Mouse (Mus musculus) gastrocnemius, adult 2 months (tissue): ENCODE measurements around the gene Bax. TPM values are rescaled to one million over a fixed set of nuclear protein-coding genes. Genes with fewer than 3 reads are reported as not detected.

Experiments used
- DNase-seq: peaks from one replicate; pipeline ENCODE4 v3.0.0; 2022
- H3K27ac ChIP-seq: fragments of 200-600 bp; 2 replicates; pipeline ENCODE4 v1.8.1; 2022; ENCODE audit warnings: mild to moderate bottlenecking
- H3K4me3 ChIP-seq: fragments of 200-600 bp; 2 replicates; pipeline ENCODE4 v1.8.1; 2022; ENCODE audit warnings: mild to moderate bottlenecking, moderate library complexity
- CTCF ChIP-seq: fragments of 200-600 bp; IDR thresholded peaks from 2 replicates; pipeline ENCODE4 v1.8.1; 2022; ENCODE audit warnings: antibody characterized with exemption, mild to moderate bottlenecking, moderate library complexity
- intact Hi-C: fragments of 180-260 bp; cut with DNase I; formaldehyde crosslinking; loops from one replicate; pipeline ENCODE4 v1.15.1; 2025
- microRNA-seq: library from miRNA; unstranded; fragments of <30 nt; microRNA quantifications from one replicate; pipeline ENCODE4 v1.2.0, GENCODE M21; 2021
- total RNA-seq, 2 experiments: library from RNA; stranded (reverse); gene quantifications; 2 replicates each; pipeline ENCODE4 v1.2.3; 2021

Bax gene
- total RNA-seq, 2 experiments from 2014 or later, result 17.6 to 18.4 TPM

DNA sequence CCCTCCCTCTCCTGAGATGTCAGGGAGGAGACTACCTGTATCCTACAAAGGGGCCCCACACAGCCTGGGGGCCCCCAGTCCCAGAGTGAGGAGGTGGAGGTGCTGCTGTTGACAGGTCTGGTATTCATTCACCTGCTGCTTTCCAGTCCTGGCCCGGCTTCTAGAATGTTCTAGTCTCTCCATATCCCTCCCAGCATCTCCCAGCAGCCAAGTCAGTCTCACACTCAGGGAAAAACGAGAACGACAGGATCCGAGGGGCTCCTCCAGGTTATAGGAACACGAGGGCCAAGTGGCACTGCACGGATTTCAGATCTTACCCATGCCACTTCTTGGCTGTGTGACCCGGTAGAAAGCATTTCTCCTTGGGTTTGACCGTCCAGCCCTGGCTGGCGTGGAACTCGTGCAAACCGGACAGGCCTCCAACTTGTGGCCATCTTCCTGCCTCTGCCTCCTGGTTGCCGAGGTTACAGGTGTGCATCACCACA lies 51.9 kb downstream of the Bax start:
- no peak overlapping the region for H3K4me3 ChIP-seq
- TF ChIP-seq CTCF, result no peak
- intact Hi-C loops, result no loop called here
- DNase-seq, result no peak
- no peak overlapping the region for H3K27ac ChIP-seq

DNA sequence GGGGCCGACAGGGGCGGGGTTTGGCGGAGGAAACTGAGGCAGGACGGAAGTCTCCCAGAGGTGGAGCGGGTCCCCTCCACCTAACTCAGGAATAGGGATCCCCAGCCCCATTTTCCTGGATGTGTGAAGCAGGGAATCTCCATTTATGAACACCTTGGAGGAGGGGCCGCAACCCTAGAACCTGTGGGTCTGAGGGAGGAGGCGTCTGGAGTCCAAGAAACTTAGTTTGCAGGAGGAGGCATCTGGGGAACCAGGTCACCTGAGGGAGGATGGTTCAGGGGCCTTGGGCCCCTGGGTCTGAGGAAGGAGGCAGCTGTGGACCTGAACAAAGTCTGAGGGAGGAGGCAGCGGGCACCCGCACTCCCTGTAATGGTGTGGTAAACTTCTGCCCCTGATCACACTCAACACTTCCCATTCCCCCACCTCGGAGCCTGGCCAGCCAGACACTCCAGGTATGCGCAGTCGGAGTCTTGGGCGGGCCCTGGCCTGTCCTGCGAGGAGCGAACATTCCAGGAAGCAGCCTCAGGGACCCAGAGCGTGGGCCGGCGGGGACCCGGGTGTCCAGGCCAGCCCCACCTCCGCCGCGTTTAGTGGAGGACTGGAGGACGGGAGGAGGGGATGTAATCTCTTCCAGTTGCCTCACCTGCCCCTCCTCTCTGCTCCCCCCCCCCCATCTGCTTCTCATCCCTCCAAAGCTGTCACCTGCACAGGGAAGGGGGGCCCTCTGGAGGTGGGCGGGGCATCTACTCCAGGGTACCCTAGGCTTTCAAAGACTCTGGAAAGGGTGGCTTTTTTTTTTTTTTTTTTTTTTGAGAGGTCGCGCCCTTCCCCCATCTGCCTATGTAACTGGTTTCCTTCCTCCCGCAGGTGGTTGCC lies 52.6 kb downstream of the Bax start:
- intact Hi-C loops, result no loop called here
- no peak for DNase-seq
- peak overlapping the region; percentile 98 for H3K27ac ChIP-seq
- TF ChIP-seq CTCF, result no peak
- H3K4me3 ChIP-seq, result peak overlapping the region; percentile 74

DNA sequence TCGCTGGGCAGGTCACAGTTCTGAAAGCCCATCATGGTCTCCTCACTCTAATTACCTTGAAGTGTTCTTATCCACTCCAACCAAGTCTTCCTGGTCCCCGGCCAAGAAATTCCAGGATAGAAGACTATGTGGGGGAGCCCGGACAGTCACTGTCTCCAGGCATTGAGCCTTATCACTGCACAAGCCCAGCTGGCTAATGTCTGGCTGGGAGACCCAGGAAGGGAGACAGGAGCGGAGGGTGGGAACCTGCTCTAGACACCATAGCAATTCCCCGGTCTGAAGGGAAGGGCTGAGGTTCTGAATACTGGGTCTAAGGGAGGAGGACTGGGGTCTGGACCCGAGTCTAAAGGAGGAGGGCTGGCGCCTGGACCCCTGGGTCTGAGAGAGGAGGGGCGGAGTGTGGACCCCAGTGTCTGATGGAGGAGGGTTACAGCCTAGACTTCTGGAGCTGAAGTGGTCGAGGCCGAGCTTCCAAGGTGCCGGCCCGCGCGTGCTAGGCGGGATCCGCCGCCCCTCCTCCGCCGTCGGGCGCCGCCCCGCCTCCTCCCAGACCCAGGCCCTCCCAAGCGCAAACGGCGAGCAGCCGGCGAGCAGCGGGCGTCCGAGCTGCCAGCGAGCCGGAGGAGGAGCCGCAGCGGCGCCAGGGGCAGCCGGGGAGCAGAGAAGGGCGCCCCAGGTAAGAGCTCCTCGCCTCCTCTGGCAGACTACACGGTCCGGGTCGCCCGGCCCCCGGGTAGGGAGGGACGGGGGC lies 53.4 kb downstream of the Bax start, which contains the start of gene Ntf5:
Ntf5 (plus strand) TSS at position 583 of the 751 bp plus-strand sequence.
- intact Hi-C loops, result no loop called here
- peak within 1 kb of the TSS; percentile 98 for H3K27ac ChIP-seq
- TF ChIP-seq CTCF, result no peak
- peak within 1 kb of the TSS; percentile 74 for H3K4me3 ChIP-seq
- DNase-seq, result peak; percentile 74

DNA sequence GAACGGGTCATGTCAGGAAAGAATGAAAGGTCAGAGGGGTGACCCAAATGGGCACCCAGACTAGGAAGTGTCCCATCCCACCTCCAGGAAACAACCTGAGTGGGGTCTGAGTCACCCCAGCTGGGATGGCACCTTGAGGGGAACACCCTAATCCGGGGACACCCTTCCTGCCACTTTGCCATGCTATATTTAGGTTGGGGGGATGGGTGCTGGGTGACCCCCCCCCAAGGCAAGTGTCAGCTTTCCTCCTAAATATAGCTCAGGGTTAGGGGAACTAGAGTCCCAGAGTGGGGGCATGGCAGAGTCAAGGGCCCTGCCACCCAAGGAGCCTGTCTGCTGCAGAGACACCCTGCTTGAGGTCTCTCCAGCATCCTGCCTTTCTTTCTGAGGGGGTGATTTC lies 54.3 kb downstream of the Bax start:
- intact Hi-C loops, result no loop called here
- Histone ChIP-seq H3K27ac (peak overlapping the region; percentile 98), H3K4me3 (peak overlapping the region; percentile 74)
- no peak for TF ChIP-seq CTCF
- peak; percentile 83 for DNase-seq

Small RNAs within 50 kb of the gene (microRNA-seq; reads per million reads assigned to microRNA genes)
- gene Gm22133, result not detected

Other genes starting within 250 kb of the Bax start
- gene Cd37, start 227.8 kb downstream of the Bax start, total RNA-seq, result 1 to 10 TPM in 1 of 2 experiments, under 1 TPM in 1; 0.69 to 1.3 TPM
- not detected for gene Slc6a16, start 225.8 kb downstream of the Bax start, total RNA-seq
- gene Slc6a21, start 189.4 kb downstream of the Bax start, total RNA-seq, result not detected
- gene Trpm4, start 133.1 kb downstream of the Bax start, total RNA-seq, result 10 to 100 TPM; 33.9 to 34.7 TPM
- 1,000 to 10,000 TPM in 1 of 2 experiments, 100 to 1,000 TPM in 1; 818 to 1,018 TPM for gene Hrc, start 131.6 kb downstream of the Bax start, total RNA-seq
- under 1 TPM; 0.08 to 0.10 TPM for gene Ppfia3, start 99.9 kb downstream of the Bax start, total RNA-seq
- not detected for gene Lin7b, start 96.3 kb downstream of the Bax start, total RNA-seq
- gene Snrnp70, start 71.2 kb downstream of the Bax start, total RNA-seq, result 10 to 100 TPM; 87.9 to 90.7 TPM
- 10 to 100 TPM; 68.4 to 95.8 TPM for gene Kcna7, start 61.2 kb downstream of the Bax start, total RNA-seq
- 1 to 10 TPM; 3.6 to 4.9 TPM for gene Ntf5, start 53.2 kb downstream of the Bax start, total RNA-seq
- under 1 TPM; 0.51 to 0.73 TPM for gene Lhb, start 46.1 kb downstream of the Bax start, total RNA-seq
- 100 to 1,000 TPM; 279 to 365 TPM for gene Gys1, start 32.1 kb downstream of the Bax start, total RNA-seq
- gene Ruvbl2, start 28.8 kb downstream of the Bax start, total RNA-seq, result 10 to 100 TPM; 18.2 to 28.1 TPM
- 100 to 1,000 TPM; 122 to 149 TPM for gene Ftl1, start 7.0 kb downstream of the Bax start, total RNA-seq
- gene Tulp2, start 15.0 kb upstream of the Bax start, total RNA-seq, result under 1 TPM in 1 of 2 experiments, not detected in 1; 0.39 TPM
- gene Gm45808, start 19.9 kb upstream of the Bax start, total RNA-seq, result 1 to 10 TPM; 5.5 to 8.4 TPM
- 10 to 100 TPM; 13.1 to 22.9 TPM for gene Dhdh, start 21.9 kb upstream of the Bax start, total RNA-seq
- gene Nucb1, start 43.5 kb upstream of the Bax start, total RNA-seq, result 10 to 100 TPM; 55.1 to 61.8 TPM
- gene Ppp1r15a, start 59.4 kb upstream of the Bax start, total RNA-seq, result 10 to 100 TPM; 28.3 to 28.5 TPM
- gene Plekha4, start 59.4 kb upstream of the Bax start, total RNA-seq, result 1 to 10 TPM; 3.4 to 3.5 TPM
- 1 to 10 TPM; 1.0 to 1.3 TPM for gene Hsd17b14, start 88.0 kb upstream of the Bax start, total RNA-seq
- 100 to 1,000 TPM in 1 of 2 experiments, 10 to 100 TPM in 1; 91.4 to 106 TPM for gene Bcat2, start 103.3 kb upstream of the Bax start, total RNA-seq
- gene Fgf21, start 148.6 kb upstream of the Bax start, total RNA-seq, result not detected
- gene Fut1, start 150.4 kb upstream of the Bax start, total RNA-seq, result not detected
- under 1 TPM in 1 of 2 experiments, not detected in 1; 0.20 TPM for gene Izumo1, start 154.9 kb upstream of the Bax start, total RNA-seq
- 1 to 10 TPM; 5.7 to 8.0 TPM for gene Rasip1, start 160.6 kb upstream of the Bax start, total RNA-seq
- gene Mamstr, start 173.1 kb upstream of the Bax start, total RNA-seq, result 10 to 100 TPM; 18.7 to 44.9 TPM
- under 1 TPM; 0.14 to 0.28 TPM for gene Fut2, start 199.5 kb upstream of the Bax start, total RNA-seq
- under 1 TPM; 0.20 to 0.50 TPM for gene Ntn5, start 217.1 kb upstream of the Bax start, total RNA-seq
- under 1 TPM in 1 of 2 experiments, not detected in 1; 0.25 TPM for gene Sec1, start 227.5 kb upstream of the Bax start, total RNA-seq
- 10 to 100 TPM in 1 of 2 experiments, 1 to 10 TPM in 1; 7.7 to 16.4 TPM for gene Car11, start 232.9 kb upstream of the Bax start, total RNA-seq
- 100 to 1,000 TPM in 1 of 2 experiments, 1 to 10 TPM in 1; 8.8 to 105 TPM for gene Dbp, start 238.2 kb upstream of the Bax start, total RNA-seq
- 100 to 1,000 TPM; 451 to 508 TPM for gene Rpl18, start 248.6 kb upstream of the Bax start, total RNA-seq